Mouse (Mus musculus) forebrain, embryonic 16.5 days (tissue): Measurements from ENCODE around the gene Orai2. TPM values are rescaled to one million over a fixed set of nuclear protein-coding genes. Genes with fewer than 3 reads are reported as not detected.
A peak's percentile ranks its signal among the peaks of the same experiment; 100 is the strongest.

Experiments used
- ATAC-seq: fragments of 200-750 bp; cut with Nextera tagmentation; 2 replicates; pipeline ENCODE4 v1.8.0; 2017; ENCODE audit warnings: mild to moderate bottlenecking, moderate library complexity
- H3K27ac ChIP-seq: fragments of 300-500 bp; sonication (generic); 2 replicates; pipeline ENCODE4 v1.5.1; 2014; ENCODE audit warnings: low read length, control low read depth
- H3K27me3 ChIP-seq: fragments of 300-500 bp; sonication (generic); replicated peaks from 2 replicates; pipeline ENCODE4 v1.6.1; 2014; ENCODE audit warnings: low read length; ENCODE audit not compliant: control insufficient read depth, insufficient read depth
- H3K36me3 ChIP-seq: fragments of 300-500 bp; sonication (generic); 2 replicates; pipeline ENCODE4 v1.6.1; 2014; ENCODE audit not compliant: control insufficient read depth, insufficient read depth
- H3K4me1 ChIP-seq: fragments of 300-500 bp; sonication (generic); replicated peaks from 2 replicates; pipeline ENCODE4 v1.6.1; 2014; ENCODE audit warnings: low read length; ENCODE audit not compliant: control insufficient read depth, insufficient read depth
- H3K4me2 ChIP-seq: fragments of 300-500 bp; sonication (generic); 2 replicates; pipeline ENCODE4 v1.6.1; 2014; ENCODE audit warnings: mild to moderate bottlenecking, low read length, control low read depth
- H3K4me3 ChIP-seq: fragments of 300-500 bp; sonication (generic); replicated peaks from 2 replicates; pipeline ENCODE4 v1.5.1; 2014; ENCODE audit warnings: mild to moderate bottlenecking, low read length, control low read depth
- H3K9ac ChIP-seq: fragments of 300-500 bp; sonication (generic); replicated peaks from 2 replicates; pipeline ENCODE4 v1.6.1; 2014; ENCODE audit warnings: low read depth, low read length, control low read depth
- H3K9me3 ChIP-seq: fragments of 300-500 bp; sonication (generic); 2 replicates; pipeline ENCODE4 v1.6.1; 2016; ENCODE audit warnings: low read length; ENCODE audit not compliant: control insufficient read depth
- WGBS: fragments of 180-500 bp; shearing (Covaris S2); extraction: QIAGEN DNeasy Blood & Tissue Kit; methylation state at CpG from one replicate; pipeline ENCODE4 v1.1.7; 2014; 5-methylcytosine and 5-hydroxymethylcytosine counted together
- polyA plus RNA-seq: library from polyadenylated mRNA; unstranded; fragments of >200 nt; fragmentation: Nextera tagmentation; extraction: Ambion mirVana; gene quantifications from 2 replicates; pipeline ENCODE4 v1.2.1, GENCODE M21; 2015

Gene Orai2
- polyA plus RNA-seq, 1 experiment from 2014 or later: 44.2 TPM

GRCm38 (mm10) chr5:136210549-136210948 lies 40.0 kb upstream of the Orai2 start:
- Histone ChIP-seq H3K27ac (no peak overlapping the region), H3K36me3 (no peaks in the 10 kb centered on the region), H3K9ac (no peak overlapping the region), H3K27me3 (no peaks in the 10 kb centered on the region), H3K4me2 (no peak overlapping the region), H3K9me3 (no peaks in the 10 kb centered on the region), H3K4me3 (no peak overlapping the region), H3K4me1 (no peaks in the 10 kb centered on the region)
- ATAC-seq: no peak
- 78% methylated on average over 5 of the region's 5 CpGs for WGBS

DNA sequence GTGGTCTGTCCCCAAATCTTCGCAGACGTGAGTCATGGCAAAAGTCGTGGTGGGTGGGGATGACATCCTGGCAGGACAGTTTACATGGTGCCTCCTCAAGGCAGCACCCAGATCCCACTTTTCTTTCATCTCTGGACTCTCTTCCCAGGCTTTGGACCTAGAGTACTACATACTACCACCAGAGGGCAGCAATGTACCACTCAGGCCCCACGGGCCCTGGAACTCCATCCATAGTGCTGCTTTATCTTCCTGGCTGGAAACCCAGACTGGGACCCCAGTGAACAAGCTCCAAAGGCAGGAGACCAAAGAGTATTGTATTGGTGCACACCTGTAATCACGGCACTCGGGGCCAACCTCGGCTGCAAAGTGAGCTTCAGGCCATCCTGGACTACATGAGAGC lies 31.3 kb upstream of the Orai2 start:
- peak; percentile 51 for ATAC-seq
- Histone ChIP-seq H3K4me1 (peaks cover 14% of the 10 kb centered on the region), H3K9me3 (no peaks in the 10 kb centered on the region), H3K9ac (no peak overlapping the region), H3K36me3 (no peaks in the 10 kb centered on the region; the same call in 1 of the 2 replicates), H3K27me3 (no peaks in the 10 kb centered on the region), H3K4me3 (no peak overlapping the region), H3K27ac (no peak overlapping the region), H3K4me2 (no peak overlapping the region)
- WGBS: 24% methylated on average over 7 of the region's 7 CpGs

GRCm38 (mm10) chr5:136199526-136199925 lies 29.0 kb upstream of the Orai2 start:
- 23% methylated on average over 11 of the region's 11 CpGs for WGBS
- peak overlapping the region; percentile 13; the same call in 1 of the 2 replicates for H3K27ac ChIP-seq
- no peak for ATAC-seq

DNA sequence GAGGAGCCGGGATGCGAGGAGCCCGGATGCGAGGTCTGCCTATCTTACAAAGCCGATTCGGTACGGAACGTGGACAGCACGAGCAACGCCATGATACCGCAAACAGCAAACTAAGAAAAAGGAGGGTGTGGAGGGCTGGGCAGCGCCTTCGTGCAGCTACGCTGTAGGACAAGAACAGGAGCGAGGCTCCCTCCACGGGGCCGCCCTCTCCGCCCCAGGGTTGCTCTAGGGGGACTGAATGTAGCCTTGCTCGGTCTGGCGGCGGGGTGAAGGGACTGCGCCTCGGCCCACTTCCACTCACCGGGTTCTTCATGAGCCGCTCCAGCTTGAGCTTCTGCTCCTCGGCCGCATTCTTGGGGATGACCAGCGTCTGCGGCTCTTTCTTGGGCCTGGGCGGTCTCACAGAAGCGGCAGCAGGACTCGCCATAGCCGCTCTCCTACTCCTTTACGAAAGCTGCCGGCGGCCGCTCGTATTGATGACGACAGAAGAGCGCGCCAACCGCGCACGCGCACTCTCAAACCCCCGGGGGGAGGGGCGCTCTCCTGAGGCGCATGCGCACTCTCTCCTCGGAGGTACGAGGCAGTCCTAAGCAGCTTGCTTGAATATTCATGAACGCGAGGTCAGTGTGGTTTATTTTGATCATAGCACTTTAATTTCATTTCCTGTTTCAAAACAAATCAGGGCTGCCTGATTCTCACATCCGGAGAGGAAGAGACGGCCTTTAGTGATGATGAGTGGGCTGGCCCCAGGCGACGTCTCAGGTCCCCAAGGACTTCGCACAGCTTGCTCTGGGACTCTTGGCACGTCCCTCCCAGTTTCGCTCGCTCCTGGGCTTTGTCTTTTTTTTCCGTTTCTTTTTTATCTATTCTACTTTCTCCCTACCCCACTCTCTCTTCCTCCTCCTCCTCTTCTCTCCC lies 28.2 kb upstream of the Orai2 start, which contains the start of gene Prkrip1:
Gene Prkrip1 (minus strand): TSS at position 490 of the 918 bp plus-strand sequence.
- Histone ChIP-seq H3K9ac (peak within 1 kb of the TSS; percentile 88), H3K4me3 (peak within 1 kb of the TSS; percentile 73), H3K9me3 (no peaks in the 10 kb centered on the region), H3K4me1 (peaks cover 14% of the 10 kb centered on the region), H3K27me3 (no peaks in the 10 kb centered on the region), H3K27ac (peak within 1 kb of the TSS; percentile 91), H3K36me3 (peaks cover 12% of the 10 kb centered on the region), H3K4me2 (peak within 1 kb of the TSS; percentile 97)
- ATAC-seq: peak; percentile 87
- under 1% methylated on average over 62 of the region's 62 CpGs for WGBS

More at GRCm38 (mm10) chr5:136199526-136199925, 29.0 kb upstream of the Orai2 start:
- Histone ChIP-seq H3K36me3 (peaks cover 7% of the 10 kb centered on the region), H3K9ac (peak overlapping the region; percentile 88), H3K27me3 (no peaks in the 10 kb centered on the region), H3K4me1 (peaks cover 14% of the 10 kb centered on the region), H3K4me3 (peak overlapping the region; percentile 73), H3K4me2 (peak overlapping the region; percentile 65), H3K9me3 (no peaks in the 10 kb centered on the region)

- ATAC-seq: no peak
Observed at GRCm38 (mm10) chr5:136191870-136192269, 21.4 kb upstream of the Orai2 start.

DNA sequence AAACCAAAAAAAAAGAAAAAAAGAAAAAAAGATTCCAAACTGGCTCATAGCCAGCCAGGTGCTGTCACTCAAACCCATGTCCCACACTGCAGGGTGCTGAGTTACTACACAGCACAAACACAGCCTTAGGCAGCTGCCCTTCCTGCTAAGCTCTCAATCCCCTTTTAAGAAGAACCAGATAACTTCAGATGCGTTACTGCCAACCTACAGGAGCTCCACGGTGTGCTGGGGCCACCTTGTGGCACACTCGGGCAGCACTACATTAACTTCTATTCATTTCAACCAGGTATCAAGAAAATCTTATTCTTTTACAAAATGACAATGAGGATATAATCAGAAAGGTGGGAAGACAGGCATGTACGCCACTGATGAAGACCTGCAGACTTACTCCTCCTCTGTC lies 16.2 kb upstream of the Orai2 start:
- H3K4me3 ChIP-seq: no peak overlapping the region
- no peaks in the 10 kb centered on the region for H3K4me1 ChIP-seq
- 35% methylated on average over 4 of the region's 4 CpGs for WGBS
- H3K27me3 ChIP-seq: no peaks in the 10 kb centered on the region
- no peak overlapping the region for H3K27ac ChIP-seq
- H3K9me3 ChIP-seq: no peaks in the 10 kb centered on the region
- H3K36me3 ChIP-seq: 0 out of 2 replicates have a peak, but pooled peaks cover 14% of the 10 kb centered on the region
- H3K4me2 ChIP-seq: no peak overlapping the region
- ATAC-seq: peak; percentile 54; the same call in 1 of the 2 replicates
- no peak overlapping the region for H3K9ac ChIP-seq

More at GRCm38 (mm10) chr5:136191870-136192269, 21.4 kb upstream of the Orai2 start:
- Histone ChIP-seq H3K4me1 (no peaks in the 10 kb centered on the region), H3K9me3 (no peaks in the 10 kb centered on the region), H3K27ac (no peak overlapping the region), H3K9ac (no peak overlapping the region), H3K4me2 (no peak overlapping the region), H3K4me3 (no peak overlapping the region), H3K36me3 (peaks cover 19% of the 10 kb centered on the region), H3K27me3 (no peaks in the 10 kb centered on the region)
- 88% methylated on average over 7 of the region's 7 CpGs for WGBS

GRCm38 (mm10) chr5:136183766-136184165 lies 13.3 kb upstream of the Orai2 start:
- Histone ChIP-seq H3K36me3 (peaks cover 17% of the 10 kb centered on the region), H3K9ac (no peak overlapping the region), H3K4me2 (no peak overlapping the region), H3K27me3 (no peaks in the 10 kb centered on the region), H3K9me3 (no peaks in the 10 kb centered on the region), H3K4me1 (no peaks in the 10 kb centered on the region), H3K4me3 (no peak overlapping the region), H3K27ac (no peak overlapping the region)
- WGBS: 90% methylated on average over 7 of the region's 7 CpGs
- no peak for ATAC-seq

DNA sequence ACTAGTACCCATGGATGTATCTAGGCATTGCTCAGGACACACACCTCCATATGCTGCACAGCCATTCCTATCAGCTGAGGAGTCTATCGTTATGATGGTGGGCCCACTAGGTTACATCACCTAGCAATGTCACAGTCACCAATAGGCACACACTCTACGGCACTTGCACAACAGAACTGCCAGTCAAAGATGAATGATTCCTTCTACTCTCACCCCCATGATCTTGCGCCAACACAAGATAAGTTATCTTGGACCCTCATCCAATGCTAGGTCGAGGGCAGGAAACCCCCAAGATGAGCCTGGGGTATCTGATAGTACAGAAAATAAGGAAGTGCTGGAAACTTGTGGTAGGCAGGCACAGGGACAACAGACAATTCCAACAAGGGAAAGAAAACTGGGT lies 12.3 kb upstream of the Orai2 start:
- 96% methylated on average over 4 of the region's 4 CpGs for WGBS
- Histone ChIP-seq H3K4me2 (no peak overlapping the region), H3K4me3 (no peak overlapping the region), H3K9ac (no peak overlapping the region), H3K4me1 (no peaks in the 10 kb centered on the region), H3K36me3 (peaks cover 17% of the 10 kb centered on the region), H3K27ac (no peak overlapping the region), H3K9me3 (no peaks in the 10 kb centered on the region), H3K27me3 (no peaks in the 10 kb centered on the region)
- no peak for ATAC-seq

- Histone ChIP-seq H3K27ac (no peak overlapping the region), H3K9me3 (no peaks in the 10 kb centered on the region), H3K9ac (no peak overlapping the region), H3K27me3 (no peaks in the 10 kb centered on the region), H3K4me3 (no peak overlapping the region), H3K4me2 (no peak overlapping the region), H3K4me1 (no peaks in the 10 kb centered on the region), H3K36me3 (peaks cover 16% of the 10 kb centered on the region)
- WGBS: 85% methylated on average over 6 of the region's 6 CpGs
- no peak for ATAC-seq
Observed at GRCm38 (mm10) chr5:136182049-136182448, 11.5 kb upstream of the Orai2 start.
